Mouse (Mus musculus): ENCODE data around the gene Htr3b. TPM values are rescaled to one million over a fixed set of nuclear protein-coding genes. Genes with fewer than 3 reads are reported as not detected.

Htr3b gene
- not detected in 2 replicates for polyA plus RNA-seq (2011; ENCODE audit: insufficient read length, low read depth, missing spikeins)

GRCm38 (mm10) chr9:48964587-48965040 is at the start of gene Htr3b:
Gene Htr3b, minus strand, starts transcription at chr9:48964990.
- no peak for TF ChIP-seq POLR2A (IDR thresholded peaks at IDR 0.05; ENCODE audit: low read depth, low read length)
- no peak for TF ChIP-seq CTCF (IDR thresholded peaks at IDR 0.05; ENCODE audit: borderline replicate concordance, insufficient read depth, low read length)
- H3K4me1 ChIP-seq (ENCODE audit: control insufficient read depth, insufficient read depth, low read length) = no peaks in the 10 kb centered on the region

GRCm38 (mm10) chr9:48999256-48999655 is 34.5 kb upstream of the Htr3b start:
- Histone ChIP-seq H3K4me1 (ENCODE audit: control insufficient read depth, insufficient read depth, low read length) (no peaks in the 10 kb centered on the region), H3K4me3 (ENCODE audit: insufficient read depth, low read length) (no peak overlapping the region), H3K27ac (ENCODE audit: insufficient read depth, low read length) (no peak overlapping the region)
- no peak for TF ChIP-seq POLR2A (IDR thresholded peaks at IDR 0.05; ENCODE audit: low read depth, low read length)
- TF ChIP-seq CTCF (IDR thresholded peaks at IDR 0.05; ENCODE audit: borderline replicate concordance, insufficient read depth, low read length) = no peak

More at GRCm38 (mm10) chr9:48964587-48965040, at the start of gene Htr3b:
- no peak within 1 kb of the TSS for H3K4me3 ChIP-seq (ENCODE audit: insufficient read depth, low read length)
- no peak within 1 kb of the TSS for H3K27ac ChIP-seq (ENCODE audit: insufficient read depth, low read length)

GRCm38 (mm10) chr9:48995735-48996134 is 30.9 kb upstream of the Htr3b start:
- TF ChIP-seq POLR2A (IDR thresholded peaks at IDR 0.05; ENCODE audit: low read depth, low read length) (no peak), CTCF (IDR thresholded peaks at IDR 0.05; ENCODE audit: borderline replicate concordance, insufficient read depth, low read length) (no peak)
- H3K4me1 ChIP-seq (ENCODE audit: control insufficient read depth, insufficient read depth, low read length) = no peaks in the 10 kb centered on the region

GRCm38 (mm10) chr9:48994779-48995178 is 30.0 kb upstream of the Htr3b start:
- Histone ChIP-seq H3K27ac (ENCODE audit: insufficient read depth, low read length) (no peak overlapping the region), H3K4me1 (ENCODE audit: control insufficient read depth, insufficient read depth, low read length) (no peaks in the 10 kb centered on the region), H3K4me3 (ENCODE audit: insufficient read depth, low read length) (no peak overlapping the region)
- TF ChIP-seq CTCF (IDR thresholded peaks at IDR 0.05; ENCODE audit: borderline replicate concordance, insufficient read depth, low read length) (no peak), POLR2A (IDR thresholded peaks at IDR 0.05; ENCODE audit: low read depth, low read length) (no peak)

More at GRCm38 (mm10) chr9:48995735-48996134, 30.9 kb upstream of the Htr3b start:
- no peak overlapping the region for H3K4me3 ChIP-seq (ENCODE audit: insufficient read depth, low read length)
- H3K27ac ChIP-seq (ENCODE audit: insufficient read depth, low read length) = no peak overlapping the region

GRCm38 (mm10) chr9:48991671-48992070 is 26.9 kb upstream of the Htr3b start:
- TF ChIP-seq POLR2A (IDR thresholded peaks at IDR 0.05; ENCODE audit: low read depth, low read length) (no peak), CTCF (IDR thresholded peaks at IDR 0.05; ENCODE audit: borderline replicate concordance, insufficient read depth, low read length) (no peak)
- H3K4me1 ChIP-seq (ENCODE audit: control insufficient read depth, insufficient read depth, low read length) = peaks cover 4% of the 10 kb centered on the region
- H3K27ac ChIP-seq (ENCODE audit: insufficient read depth, low read length) = no peak overlapping the region
- no peak overlapping the region for H3K4me3 ChIP-seq (ENCODE audit: insufficient read depth, low read length)

- Histone ChIP-seq H3K27ac (ENCODE audit: insufficient read depth, low read length) (no peak overlapping the region), H3K4me1 (ENCODE audit: control insufficient read depth, insufficient read depth, low read length) (peaks cover 5% of the 10 kb centered on the region), H3K4me3 (ENCODE audit: insufficient read depth, low read length) (peak overlapping the region; percentile 11; the same call in 1 of the 2 replicates)
- TF ChIP-seq CTCF (IDR thresholded peaks at IDR 0.05; ENCODE audit: borderline replicate concordance, insufficient read depth, low read length) (no peak), POLR2A (IDR thresholded peaks at IDR 0.05; ENCODE audit: low read depth, low read length) (no peak)
Measured at GRCm38 (mm10) chr9:48987201-48988101, 22.7 kb upstream of the Htr3b start.

- H3K4me3 ChIP-seq (ENCODE audit: insufficient read depth, low read length) = 0 out of 2 replicates have a peak overlapping the region, but pooled peaks have one; percentile 11
- peaks cover 5% of the 10 kb centered on the region for H3K4me1 ChIP-seq (ENCODE audit: control insufficient read depth, insufficient read depth, low read length)
- H3K27ac ChIP-seq (ENCODE audit: insufficient read depth, low read length) = no peak overlapping the region
- no peak for TF ChIP-seq CTCF (IDR thresholded peaks at IDR 0.05; ENCODE audit: borderline replicate concordance, insufficient read depth, low read length)
- TF ChIP-seq POLR2A (IDR thresholded peaks at IDR 0.05; ENCODE audit: low read depth, low read length) = no peak
Measured at GRCm38 (mm10) chr9:48986616-48987141, 21.9 kb upstream of the Htr3b start.

- 0 out of 2 replicates have a peak overlapping the region, but pooled peaks have one; percentile 1 for H3K27ac ChIP-seq (ENCODE audit: insufficient read depth, low read length)
- peak overlapping the region; percentile 65 for H3K4me3 ChIP-seq (ENCODE audit: insufficient read depth, low read length)
- H3K4me1 ChIP-seq (ENCODE audit: control insufficient read depth, insufficient read depth, low read length) = peaks cover 5% of the 10 kb centered on the region
- TF ChIP-seq CTCF (IDR thresholded peaks at IDR 0.05; ENCODE audit: borderline replicate concordance, insufficient read depth, low read length) = no peak
- TF ChIP-seq POLR2A (IDR thresholded peaks at IDR 0.05; ENCODE audit: low read depth, low read length) = no peak
Measured at GRCm38 (mm10) chr9:48985708-48986088, 20.9 kb upstream of the Htr3b start.

- Histone ChIP-seq H3K27ac (ENCODE audit: insufficient read depth, low read length) (peak within 1 kb of the TSS; percentile 81), H3K4me3 (ENCODE audit: insufficient read depth, low read length) (peak within 1 kb of the TSS; percentile 65), H3K4me1 (ENCODE audit: control insufficient read depth, insufficient read depth, low read length) (peaks cover 5% of the 10 kb centered on the region)
- TF ChIP-seq POLR2A (IDR thresholded peaks at IDR 0.05; ENCODE audit: low read depth, low read length) (peak; percentile 88), CTCF (IDR thresholded peaks at IDR 0.05; ENCODE audit: borderline replicate concordance, insufficient read depth, low read length) (no peak)
Measured at GRCm38 (mm10) chr9:48984845-48985707, 20.3 kb upstream of the Htr3b start, which contains the start of gene Usp28. Gene Usp28, plus strand, starts transcription at chr9:48985375.

Data from embryonic fibroblast, embryonic 13.5 days (primary cell).